Mouse (Mus musculus): Measurements from ENCODE around the gene Tfip11. TPM values are rescaled to one million over a fixed set of nuclear protein-coding genes. Genes with fewer than 3 reads are reported as not detected.
"Not testable (repeated sequence)": the region's sequence is repeated elsewhere in the genome, so short reads cannot be mapped to it uniquely, and the experiment has no call there.

Gene Tfip11
- polyA plus RNA-seq, 1 experiment: 31.6 TPM

- no peaks in the 10 kb centered on the region for H3K36me3 ChIP-seq (ENCODE audit: control insufficient read depth, insufficient read depth, low read length)
- no peaks in the 10 kb centered on the region for H3K27me3 ChIP-seq (ENCODE audit: control insufficient read depth, insufficient read depth, low read length)
- H3K27ac ChIP-seq (ENCODE audit: control insufficient read depth, insufficient read depth, low read depth, low read length): no peak overlapping the region
- no peak overlapping the region for H3K4me3 ChIP-seq (ENCODE audit: control insufficient read depth, low read depth, low read length)
- no peak for TF ChIP-seq CTCF (IDR thresholded peaks at IDR 0.05; ENCODE audit: control insufficient read depth, insufficient read depth, insufficient replicate concordance, low read depth, low read length)
- TF ChIP-seq POLR2A (IDR thresholded peaks at IDR 0.05; ENCODE audit: control insufficient read depth, low read depth, low read length): no peak
- no peaks in the 10 kb centered on the region for H3K4me1 ChIP-seq (ENCODE audit: control insufficient read depth, insufficient read depth, low read length)
Measured at GRCm38 (mm10) chr5:112313222-112313885, 12.8 kb upstream of the Tfip11 start.

GRCm38 (mm10) chr5:112316468-112316867, 9.7 kb upstream of the Tfip11 start:
- Histone ChIP-seq H3K4me3 (ENCODE audit: control insufficient read depth, low read depth, low read length) (no peak overlapping the region), H3K27me3 (ENCODE audit: control insufficient read depth, insufficient read depth, low read length) (no peaks in the 10 kb centered on the region), H3K4me1 (ENCODE audit: control insufficient read depth, insufficient read depth, low read length) (no peaks in the 10 kb centered on the region), H3K36me3 (ENCODE audit: control insufficient read depth, insufficient read depth, low read length) (no peaks in the 10 kb centered on the region), H3K27ac (ENCODE audit: control insufficient read depth, insufficient read depth, low read depth, low read length) (no peak overlapping the region)
- no peak for TF ChIP-seq POLR2A (IDR thresholded peaks at IDR 0.05; ENCODE audit: control insufficient read depth, low read depth, low read length)
- no peak for TF ChIP-seq CTCF (IDR thresholded peaks at IDR 0.05; ENCODE audit: control insufficient read depth, insufficient read depth, insufficient replicate concordance, low read depth, low read length)

- H3K4me1 ChIP-seq (ENCODE audit: control insufficient read depth, insufficient read depth, low read length): no peaks in the 10 kb centered on the region
- H3K27ac ChIP-seq (ENCODE audit: control insufficient read depth, insufficient read depth, low read depth, low read length): no peak overlapping the region
- no peak overlapping the region for H3K4me3 ChIP-seq (ENCODE audit: control insufficient read depth, low read depth, low read length)
- no peak for TF ChIP-seq CTCF (IDR thresholded peaks at IDR 0.05; ENCODE audit: control insufficient read depth, insufficient read depth, insufficient replicate concordance, low read depth, low read length)
- TF ChIP-seq POLR2A (IDR thresholded peaks at IDR 0.05; ENCODE audit: control insufficient read depth, low read depth, low read length): no peak
- no peaks in the 10 kb centered on the region for H3K36me3 ChIP-seq (ENCODE audit: control insufficient read depth, insufficient read depth, low read length)
- no peaks in the 10 kb centered on the region for H3K27me3 ChIP-seq (ENCODE audit: control insufficient read depth, insufficient read depth, low read length)
Measured at GRCm38 (mm10) chr5:112317328-112317727, 8.8 kb upstream of the Tfip11 start.

GRCm38 (mm10) chr5:112319343-112319742, 6.8 kb upstream of the Tfip11 start:
- H3K36me3 ChIP-seq (ENCODE audit: control insufficient read depth, insufficient read depth, low read length): not testable (repeated sequence)

GRCm38 (mm10) chr5:112320379-112320778, 5.8 kb upstream of the Tfip11 start:
- Histone ChIP-seq H3K4me3 (ENCODE audit: control insufficient read depth, low read depth, low read length) (no peak overlapping the region), H3K4me1 (ENCODE audit: control insufficient read depth, insufficient read depth, low read length) (peaks cover 10% of the 10 kb centered on the region)
- TF ChIP-seq POLR2A (IDR thresholded peaks at IDR 0.05; ENCODE audit: control insufficient read depth, low read depth, low read length) (no peak), CTCF (IDR thresholded peaks at IDR 0.05; ENCODE audit: control insufficient read depth, insufficient read depth, insufficient replicate concordance, low read depth, low read length) (no peak)

More at GRCm38 (mm10) chr5:112319343-112319742, 6.8 kb upstream of the Tfip11 start:
- H3K4me1 ChIP-seq (ENCODE audit: control insufficient read depth, insufficient read depth, low read length); H3K4me3 ChIP-seq (ENCODE audit: control insufficient read depth, low read depth, low read length); H3K27ac ChIP-seq (ENCODE audit: control insufficient read depth, insufficient read depth, low read depth, low read length); H3K27me3 ChIP-seq (ENCODE audit: control insufficient read depth, insufficient read depth, low read length): not testable (repeated sequence)

GRCm38 (mm10) chr5:112320936-112321335, 5.2 kb upstream of the Tfip11 start:
- peaks cover 10% of the 10 kb centered on the region for H3K4me1 ChIP-seq (ENCODE audit: control insufficient read depth, insufficient read depth, low read length)
- no peaks in the 10 kb centered on the region for H3K27me3 ChIP-seq (ENCODE audit: control insufficient read depth, insufficient read depth, low read length)
- H3K4me3 ChIP-seq (ENCODE audit: control insufficient read depth, low read depth, low read length): no peak overlapping the region
- no peak for TF ChIP-seq CTCF (IDR thresholded peaks at IDR 0.05; ENCODE audit: control insufficient read depth, insufficient read depth, insufficient replicate concordance, low read depth, low read length)
- no peak for TF ChIP-seq POLR2A (IDR thresholded peaks at IDR 0.05; ENCODE audit: control insufficient read depth, low read depth, low read length)
- H3K27ac ChIP-seq (ENCODE audit: control insufficient read depth, insufficient read depth, low read depth, low read length): no peak overlapping the region
- no peaks in the 10 kb centered on the region for H3K36me3 ChIP-seq (ENCODE audit: control insufficient read depth, insufficient read depth, low read length)

More at GRCm38 (mm10) chr5:112320379-112320778, 5.8 kb upstream of the Tfip11 start:
- Histone ChIP-seq H3K27ac (ENCODE audit: control insufficient read depth, insufficient read depth, low read depth, low read length) (no peak overlapping the region), H3K27me3 (ENCODE audit: control insufficient read depth, insufficient read depth, low read length) (no peaks in the 10 kb centered on the region), H3K36me3 (ENCODE audit: control insufficient read depth, insufficient read depth, low read length) (no peaks in the 10 kb centered on the region)

- Histone ChIP-seq H3K4me3 (ENCODE audit: control insufficient read depth, low read depth, low read length) (no peak overlapping the region), H3K4me1 (ENCODE audit: control insufficient read depth, insufficient read depth, low read length) (peaks cover 10% of the 10 kb centered on the region)
- TF ChIP-seq CTCF (IDR thresholded peaks at IDR 0.05; ENCODE audit: control insufficient read depth, insufficient read depth, insufficient replicate concordance, low read depth, low read length): no peak
- TF ChIP-seq POLR2A (IDR thresholded peaks at IDR 0.05; ENCODE audit: control insufficient read depth, low read depth, low read length): no peak
Measured at GRCm38 (mm10) chr5:112321376-112321775, 4.8 kb upstream of the Tfip11 start.

More at GRCm38 (mm10) chr5:112321376-112321775, 4.8 kb upstream of the Tfip11 start:
- Histone ChIP-seq H3K36me3 (ENCODE audit: control insufficient read depth, insufficient read depth, low read length) (no peaks in the 10 kb centered on the region), H3K27me3 (ENCODE audit: control insufficient read depth, insufficient read depth, low read length) (no peaks in the 10 kb centered on the region), H3K27ac (ENCODE audit: control insufficient read depth, insufficient read depth, low read depth, low read length) (no peak overlapping the region)
